Mouse (Mus musculus) stomach, embryonic 16.5 days (tissue): ENCODE measurements around the gene Zfp212. TPM values are rescaled to one million over a fixed set of nuclear protein-coding genes. Genes with fewer than 3 reads are reported as not detected.
"Not testable (repeated sequence)": the region's sequence is repeated elsewhere in the genome, so short reads cannot be mapped to it uniquely, and the experiment has no call there.

Experiments used
- ATAC-seq: fragments of 200-750 bp; cut with Nextera tagmentation; 2 replicates; pipeline ENCODE4 v1.8.0; 2017; ENCODE audit warnings: moderate number of reproducible peaks, moderate TSS enrichment; ENCODE audit not compliant: insufficient read depth, low FRiP score
- H3K27ac ChIP-seq: fragments of 300-500 bp; sonication (generic); 2 replicates; pipeline ENCODE4 v1.5.1; 2014; ENCODE audit warnings: low read length
- H3K27me3 ChIP-seq: fragments of 300-500 bp; sonication (generic); 2 replicates; pipeline ENCODE4 v1.6.1; 2014; ENCODE audit warnings: low read length, control low read depth, mixed read lengths; ENCODE audit not compliant: control insufficient read depth, insufficient read depth
- H3K36me3 ChIP-seq: fragments of 300-500 bp; sonication (generic); 2 replicates; pipeline ENCODE4 v1.6.1; 2014; ENCODE audit warnings: low read length; ENCODE audit not compliant: control insufficient read depth, insufficient read depth
- H3K4me1 ChIP-seq: fragments of 300-500 bp; sonication (generic); 2 replicates; pipeline ENCODE4 v1.6.1; 2014; ENCODE audit warnings: low read length, control low read depth, mixed read lengths; ENCODE audit not compliant: control insufficient read depth, insufficient read depth
- H3K4me2 ChIP-seq: fragments of 300-500 bp; sonication (generic); 2 replicates; pipeline ENCODE4 v1.6.1; 2014; ENCODE audit warnings: low read depth, low read length, mixed read lengths
- H3K4me3 ChIP-seq: fragments of 300-500 bp; sonication (generic); replicated peaks from 2 replicates; pipeline ENCODE4 v1.5.1; 2014; ENCODE audit warnings: mild to moderate bottlenecking, low read length
- H3K9ac ChIP-seq: fragments of 300-500 bp; sonication (generic); 2 replicates; pipeline ENCODE4 v1.6.1; 2014; ENCODE audit warnings: low read length
- H3K9me3 ChIP-seq: fragments of 300-500 bp; sonication (generic); replicated peaks from 2 replicates; pipeline ENCODE4 v1.6.1; 2016; ENCODE audit warnings: low read length, control low read depth; ENCODE audit not compliant: control insufficient read depth
- WGBS: fragments of 180-500 bp; shearing (Covaris S2); extraction: QIAGEN DNeasy Blood & Tissue Kit; methylation state at CpG from one replicate; pipeline ENCODE4 v1.1.7; 2014; 5-methylcytosine and 5-hydroxymethylcytosine counted together
- polyA plus RNA-seq: library from polyadenylated mRNA; unstranded; fragments of >200 nt; fragmentation: Nextera tagmentation; extraction: Ambion mirVana; gene quantifications from 2 replicates; pipeline ENCODE4 v1.2.1, GENCODE M21; 2015

The Zfp212 gene
- polyA plus RNA-seq, 1 experiment from 2014 or later: 13.7 TPM

- peak overlapping the region; percentile 88 for H3K4me2 ChIP-seq
- H3K9ac ChIP-seq: no peak overlapping the region; the same call in 1 of the 2 replicates
- no peaks in the 10 kb centered on the region for H3K9me3 ChIP-seq
- peaks cover 8% of the 10 kb centered on the region; the same call in 1 of the 2 replicates for H3K4me1 ChIP-seq
- 87% methylated on average over 3 of the region's 3 CpGs for WGBS
- no peak overlapping the region for H3K4me3 ChIP-seq
- no peak for ATAC-seq
- no peaks in the 10 kb centered on the region for H3K27me3 ChIP-seq
- no peak overlapping the region for H3K27ac ChIP-seq
- no peaks in the 10 kb centered on the region for H3K36me3 ChIP-seq
Observed at GRCm38 (mm10) chr6:47954425-47954824, 34.1 kb downstream of the Zfp212 start.

GRCm38 (mm10) chr6:47957816-47958215 is 37.5 kb downstream of the Zfp212 start:
- no peak for ATAC-seq
- H3K9ac ChIP-seq: no peak overlapping the region

GRCm38 (mm10) chr6:47960685-47961421 is 40.6 kb downstream of the Zfp212 start:
- Histone ChIP-seq H3K27me3 (no peaks in the 10 kb centered on the region), H3K27ac (no peak overlapping the region), H3K36me3 (peaks cover 8% of the 10 kb centered on the region; the same call in 1 of the 2 replicates), H3K4me2 (no peak overlapping the region), H3K4me1 (no peaks in the 10 kb centered on the region), H3K9ac (no peak overlapping the region), H3K9me3 (no peaks in the 10 kb centered on the region), H3K4me3 (no peak overlapping the region)
- WGBS: 92% methylated on average over 6 of the region's 6 CpGs
- no peak for ATAC-seq

More at GRCm38 (mm10) chr6:47957816-47958215, 37.5 kb downstream of the Zfp212 start:
- no peak overlapping the region for H3K27ac ChIP-seq
- no peaks in the 10 kb centered on the region for H3K9me3 ChIP-seq
- H3K4me3 ChIP-seq: no peak overlapping the region
- no peaks in the 10 kb centered on the region for H3K36me3 ChIP-seq
- no peaks in the 10 kb centered on the region for H3K27me3 ChIP-seq
- H3K4me1 ChIP-seq: peaks cover 7% of the 10 kb centered on the region; the same call in 1 of the 2 replicates
- no peak overlapping the region for H3K4me2 ChIP-seq

GRCm38 (mm10) chr6:47963051-47963450 is 42.8 kb downstream of the Zfp212 start:
- ATAC-seq: no peak
- no peak overlapping the region for H3K27ac ChIP-seq
- H3K4me3 ChIP-seq: no peak overlapping the region
- 74% methylated on average over 7 of the region's 7 CpGs for WGBS
- H3K4me1 ChIP-seq: no peaks in the 10 kb centered on the region
- H3K4me2 ChIP-seq: no peak overlapping the region
- no peaks in the 10 kb centered on the region for H3K27me3 ChIP-seq
- H3K36me3 ChIP-seq: peaks cover 8% of the 10 kb centered on the region; the same call in 1 of the 2 replicates
- H3K9me3 ChIP-seq: no peaks in the 10 kb centered on the region
- H3K9ac ChIP-seq: no peak overlapping the region

- ATAC-seq, H3K27ac ChIP-seq, H3K4me2 ChIP-seq, H3K4me3 ChIP-seq, H3K27me3 ChIP-seq, H3K9ac ChIP-seq, H3K4me1 ChIP-seq, H3K36me3 ChIP-seq, H3K9me3 ChIP-seq: not testable (repeated sequence)
- WGBS: 67% methylated on average over 1 of the region's 1 CpGs
Observed at GRCm38 (mm10) chr6:47968166-47968565, 47.9 kb downstream of the Zfp212 start.

- Histone ChIP-seq H3K9ac (no peak overlapping the region), H3K4me2 (no peak overlapping the region), H3K9me3 (no peaks in the 10 kb centered on the region), H3K4me3 (no peak overlapping the region), H3K36me3 (no peaks in the 10 kb centered on the region), H3K4me1 (no peaks in the 10 kb centered on the region), H3K27ac (no peak overlapping the region), H3K27me3 (no peaks in the 10 kb centered on the region)
- 85% methylated on average over 1 of the region's 1 CpGs for WGBS
- no peak for ATAC-seq
Observed at GRCm38 (mm10) chr6:47974599-47974998, 54.3 kb downstream of the Zfp212 start.

- H3K9ac ChIP-seq: no peak overlapping the region
- no peak overlapping the region for H3K4me2 ChIP-seq
- no peaks in the 10 kb centered on the region for H3K9me3 ChIP-seq
- H3K27me3 ChIP-seq: no peaks in the 10 kb centered on the region
- H3K36me3 ChIP-seq: no peaks in the 10 kb centered on the region
- no peaks in the 10 kb centered on the region for H3K4me1 ChIP-seq
- peak; percentile 87; the same call in 1 of the 2 replicates for ATAC-seq
- 16% methylated on average over 6 of the region's 6 CpGs for WGBS
- no peak overlapping the region for H3K4me3 ChIP-seq
- H3K27ac ChIP-seq: peak overlapping the region; percentile 16; the same call in 1 of the 2 replicates
Observed at GRCm38 (mm10) chr6:47978897-47979368, 58.7 kb downstream of the Zfp212 start.

Other genes starting within 250 kb of the Zfp212 start
- 283 and 314 TPM in 2 replicates for gene Pdia4, start 107.0 kb upstream of the Zfp212 start, polyA plus RNA-seq
- 2.4 and 2.6 TPM in 2 replicates for gene Zfp786, start 89.6 kb upstream of the Zfp212 start, polyA plus RNA-seq
- gene Zfp398, start 84.8 kb upstream of the Zfp212 start, polyA plus RNA-seq: 8.4 and 8.8 TPM in 2 replicates
- gene Zfp282, start 43.3 kb upstream of the Zfp212 start, polyA plus RNA-seq: 11.2 and 11.7 TPM in 2 replicates
- gene Zfp956, start 32.9 kb downstream of the Zfp212 start, polyA plus RNA-seq: 9.0 and 9.2 TPM in 2 replicates
- gene Zfp777, start 128.4 kb downstream of the Zfp212 start, polyA plus RNA-seq: 4.4 and 4.5 TPM in 2 replicates
- gene Zfp746, start 166.1 kb downstream of the Zfp212 start, polyA plus RNA-seq: 5.8 and 6.0 TPM in 2 replicates